Mouse (Mus musculus): ENCODE results near the gene Pirt. TPM values are rescaled to one million over a fixed set of nuclear protein-coding genes. Genes with fewer than 3 reads are reported as not detected.
A peak's percentile ranks its signal among the peaks of the same experiment; 100 is the strongest.

The Pirt gene
- polyA plus RNA-seq, 1 experiment = 0.98 TPM

DNA sequence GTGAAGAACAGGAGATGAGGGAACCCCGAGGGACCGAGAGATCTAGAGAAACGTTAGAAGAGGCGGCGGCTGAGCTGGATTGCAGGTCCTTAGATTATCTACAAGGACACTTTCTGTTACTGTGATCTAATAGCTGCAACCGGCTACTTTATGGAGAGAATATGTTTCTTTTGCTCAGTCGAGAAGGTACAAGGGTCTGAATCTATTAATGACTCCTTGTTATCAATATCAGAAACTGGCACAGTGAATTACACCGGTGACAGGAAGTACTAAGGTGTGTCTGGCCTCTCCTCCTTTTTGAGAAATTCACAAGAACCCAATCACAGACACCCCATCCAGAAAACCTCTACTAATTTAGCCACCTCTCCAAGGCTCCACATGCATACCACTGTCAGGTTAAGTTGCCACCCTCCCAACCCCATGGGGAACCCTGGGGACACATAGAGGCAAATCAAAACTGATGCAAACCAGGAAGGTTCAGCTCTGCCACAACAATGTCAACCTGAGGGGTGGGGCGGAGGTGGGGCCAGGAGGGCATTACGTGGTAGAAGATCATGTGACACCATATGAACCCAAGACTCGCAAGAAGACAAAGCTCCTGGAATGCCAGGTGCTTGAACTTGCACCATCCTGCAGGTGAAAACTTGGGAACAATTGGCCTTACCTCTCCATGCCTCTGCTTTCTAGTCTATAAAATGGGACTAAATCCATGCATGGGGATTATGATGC, 12.5 kb downstream of the Pirt start:
- Histone ChIP-seq H3K4me3 (ENCODE audit: low read depth, low read length) (peak overlapping the region; percentile 24; the same call in 1 of the 2 replicates), H3K36me3 (ENCODE audit: control insufficient read depth, insufficient read depth, low read length) (no peaks in the 10 kb centered on the region), H3K27ac (ENCODE audit: insufficient read depth, low read depth, low read length) (peak overlapping the region; percentile 96), H3K4me1 (ENCODE audit: control insufficient read depth, insufficient read depth, insufficient read length, low read length) (peaks cover 13% of the 10 kb centered on the region; the same call in 1 of the 2 replicates), H3K27me3 (ENCODE audit: control insufficient read depth, insufficient read depth, low read length) (no peaks in the 10 kb centered on the region)
- WGBS = 26% methylated on average over 11 of the region's 11 CpGs
- TF ChIP-seq POLR2A (IDR thresholded peaks at IDR 0.05; ENCODE audit: low read depth, low read length) = no peak
- TF ChIP-seq CTCF (IDR thresholded peaks at IDR 0.05; ENCODE audit: extremely low read depth, insufficient read length, insufficient replicate concordance, low read depth, low read length) = no peak

DNA sequence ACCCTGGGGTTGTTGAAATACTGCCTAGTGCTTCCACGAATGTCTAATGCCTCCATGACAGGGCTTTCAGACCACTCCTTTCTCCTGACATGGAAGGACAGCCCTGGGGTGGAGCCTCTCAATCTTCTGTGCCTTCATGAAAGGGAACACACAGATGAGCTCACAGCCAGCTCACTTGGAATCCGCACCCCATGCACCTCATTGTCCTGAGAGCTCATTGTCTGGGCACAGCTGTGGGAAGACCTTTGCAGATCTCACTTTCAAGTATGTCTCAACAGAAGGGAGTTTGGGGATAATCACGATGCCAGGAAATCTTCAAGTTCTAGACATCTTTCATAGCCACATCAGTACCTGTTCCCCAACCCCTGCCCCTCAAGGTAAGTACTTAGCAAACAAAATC, 16.5 kb downstream of the Pirt start:
- H3K27me3 ChIP-seq (ENCODE audit: control insufficient read depth, insufficient read depth, low read length) = no peaks in the 10 kb centered on the region
- no peak for TF ChIP-seq CTCF (IDR thresholded peaks at IDR 0.05; ENCODE audit: extremely low read depth, insufficient read length, insufficient replicate concordance, low read depth, low read length)
- no peak for TF ChIP-seq POLR2A (IDR thresholded peaks at IDR 0.05; ENCODE audit: low read depth, low read length)
- 73% methylated on average over 3 of the region's 3 CpGs for WGBS

DNA sequence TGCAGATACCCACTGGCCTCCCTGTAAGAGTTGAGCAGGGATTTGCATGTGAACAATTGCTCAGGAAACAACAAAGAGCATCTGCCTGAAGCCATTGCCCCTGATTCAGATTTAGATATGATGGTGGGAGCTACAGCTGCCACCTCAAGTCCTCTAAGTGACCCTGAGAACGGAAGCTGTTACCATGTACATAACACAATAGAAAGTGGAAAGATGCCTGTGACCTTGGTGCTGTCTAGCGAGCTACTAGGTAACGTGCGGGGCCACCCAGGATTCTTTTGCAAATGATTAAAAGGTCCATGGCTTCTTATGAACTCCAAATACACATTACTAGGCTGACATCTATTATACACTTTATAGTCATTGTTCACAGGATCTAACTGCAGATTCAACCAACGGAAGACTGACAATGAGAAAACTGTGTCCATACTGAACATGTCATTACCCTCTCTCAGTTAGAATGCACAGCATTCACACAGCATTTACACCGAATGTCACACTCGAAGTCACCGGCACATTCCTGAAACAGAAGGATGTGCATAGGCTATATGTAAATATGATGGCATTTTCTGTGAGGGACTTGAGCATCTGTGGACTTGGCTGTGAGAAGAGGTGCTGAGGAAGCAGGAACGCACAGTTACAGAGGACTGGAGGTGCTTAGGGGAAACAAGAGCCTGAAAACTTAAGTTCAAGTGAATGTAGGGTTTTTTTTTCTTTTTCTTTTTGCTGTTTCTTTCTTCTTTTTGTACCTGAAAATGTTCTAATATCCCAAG, 21.2 kb downstream of the Pirt start:
- WGBS = 85% methylated on average over 9 of the region's 9 CpGs
- H3K4me1 ChIP-seq (ENCODE audit: control insufficient read depth, insufficient read depth, insufficient read length, low read length) = peaks cover 13% of the 10 kb centered on the region; the same call in 1 of the 2 replicates
- H3K27ac ChIP-seq (ENCODE audit: insufficient read depth, low read depth, low read length) = no peak overlapping the region
- H3K4me3 ChIP-seq (ENCODE audit: low read depth, low read length) = no peak overlapping the region
- no peaks in the 10 kb centered on the region for H3K36me3 ChIP-seq (ENCODE audit: control insufficient read depth, insufficient read depth, low read length)
- TF ChIP-seq POLR2A (IDR thresholded peaks at IDR 0.05; ENCODE audit: low read depth, low read length) (no peak), CTCF (IDR thresholded peaks at IDR 0.05; ENCODE audit: extremely low read depth, insufficient read length, insufficient replicate concordance, low read depth, low read length) (no peak)
- H3K27me3 ChIP-seq (ENCODE audit: control insufficient read depth, insufficient read depth, low read length) = no peaks in the 10 kb centered on the region

More for the DNA sequence above, 16.5 kb downstream of the Pirt start:
- H3K4me1 ChIP-seq (ENCODE audit: control insufficient read depth, insufficient read depth, insufficient read length, low read length) = peaks cover 6% of the 10 kb centered on the region; the same call in 1 of the 2 replicates
- no peak overlapping the region for H3K4me3 ChIP-seq (ENCODE audit: low read depth, low read length)
- H3K27ac ChIP-seq (ENCODE audit: insufficient read depth, low read depth, low read length) = no peak overlapping the region
- no peaks in the 10 kb centered on the region for H3K36me3 ChIP-seq (ENCODE audit: control insufficient read depth, insufficient read depth, low read length)

DNA sequence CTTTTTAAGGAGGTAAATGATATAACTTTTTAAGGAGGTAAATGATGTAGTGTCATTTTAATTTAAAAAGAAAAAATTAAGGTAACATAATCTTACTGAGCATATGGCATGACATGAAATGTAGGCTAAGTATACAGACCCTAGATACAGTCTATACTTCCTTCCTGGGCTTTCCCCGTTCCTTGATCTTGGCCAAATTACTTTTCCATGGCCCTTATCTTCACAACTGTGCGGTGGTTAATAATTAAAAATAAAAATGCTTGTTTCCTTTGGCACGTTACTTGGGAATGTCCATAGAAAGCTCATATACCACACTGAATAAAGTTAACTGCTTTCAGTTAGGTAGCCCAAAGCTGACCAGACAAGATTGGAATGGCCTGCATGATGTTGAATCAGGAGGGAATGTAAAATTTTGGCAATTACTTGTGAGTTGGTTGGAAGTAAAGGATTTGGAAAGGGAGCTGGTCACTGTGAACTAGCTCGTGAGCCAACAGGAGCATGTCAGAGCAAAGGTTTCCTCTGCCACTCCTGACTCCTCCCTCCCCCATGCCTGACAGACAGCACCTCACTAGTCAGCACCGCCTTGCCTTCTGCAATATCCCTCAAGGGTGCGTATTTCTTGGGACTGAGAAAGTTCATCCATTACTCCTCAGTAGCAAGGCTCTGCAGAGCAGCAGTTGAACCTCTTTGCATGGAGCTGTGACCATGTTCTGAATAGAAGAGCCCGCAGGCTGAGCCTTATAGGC, 22.8 kb downstream of the Pirt start:
- Histone ChIP-seq H3K36me3 (ENCODE audit: control insufficient read depth, insufficient read depth, low read length) (no peaks in the 10 kb centered on the region), H3K4me3 (ENCODE audit: low read depth, low read length) (no peak overlapping the region), H3K27me3 (ENCODE audit: control insufficient read depth, insufficient read depth, low read length) (no peaks in the 10 kb centered on the region), H3K27ac (ENCODE audit: insufficient read depth, low read depth, low read length) (peak overlapping the region; percentile 90), H3K4me1 (ENCODE audit: control insufficient read depth, insufficient read depth, insufficient read length, low read length) (peaks cover 15% of the 10 kb centered on the region; the same call in 1 of the 2 replicates)
- no peak for TF ChIP-seq POLR2A (IDR thresholded peaks at IDR 0.05; ENCODE audit: low read depth, low read length)
- no peak for TF ChIP-seq CTCF (IDR thresholded peaks at IDR 0.05; ENCODE audit: extremely low read depth, insufficient read length, insufficient replicate concordance, low read depth, low read length)
- WGBS = 26% methylated on average over 7 of the region's 7 CpGs

DNA sequence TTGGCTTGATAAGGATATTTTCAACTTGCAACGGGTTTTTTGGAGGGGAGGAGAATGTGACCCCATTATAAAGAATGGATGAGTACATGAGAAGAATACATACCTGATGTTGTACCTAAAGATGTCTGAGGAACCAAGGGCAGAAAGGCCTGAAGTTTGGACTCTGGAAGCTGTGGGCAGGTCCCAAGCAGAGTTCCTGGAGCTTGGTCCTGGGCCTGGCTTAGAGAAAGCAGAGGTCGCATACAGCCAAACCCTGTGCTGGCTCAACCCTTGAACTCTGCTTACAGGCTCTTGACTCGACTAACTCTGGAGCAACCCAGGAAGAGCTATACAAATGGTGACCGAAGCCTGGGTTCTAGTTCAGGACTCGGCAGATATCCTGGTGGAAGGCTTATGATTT, 30.2 kb downstream of the Pirt start:
- H3K36me3 ChIP-seq (ENCODE audit: control insufficient read depth, insufficient read depth, low read length) = no peaks in the 10 kb centered on the region
- no peak for TF ChIP-seq CTCF (IDR thresholded peaks at IDR 0.05; ENCODE audit: extremely low read depth, insufficient read length, insufficient replicate concordance, low read depth, low read length)
- no peak for TF ChIP-seq POLR2A (IDR thresholded peaks at IDR 0.05; ENCODE audit: low read depth, low read length)
- no peak overlapping the region for H3K4me3 ChIP-seq (ENCODE audit: low read depth, low read length)
- no peaks in the 10 kb centered on the region for H3K27me3 ChIP-seq (ENCODE audit: control insufficient read depth, insufficient read depth, low read length)
- peak overlapping the region; percentile 97 for H3K27ac ChIP-seq (ENCODE audit: insufficient read depth, low read depth, low read length)
- H3K4me1 ChIP-seq (ENCODE audit: control insufficient read depth, insufficient read depth, insufficient read length, low read length) = peaks cover 19% of the 10 kb centered on the region; the same call in 1 of the 2 replicates
- 58% methylated on average over 5 of the region's 5 CpGs for whole genome bisulfite sequencing

DNA sequence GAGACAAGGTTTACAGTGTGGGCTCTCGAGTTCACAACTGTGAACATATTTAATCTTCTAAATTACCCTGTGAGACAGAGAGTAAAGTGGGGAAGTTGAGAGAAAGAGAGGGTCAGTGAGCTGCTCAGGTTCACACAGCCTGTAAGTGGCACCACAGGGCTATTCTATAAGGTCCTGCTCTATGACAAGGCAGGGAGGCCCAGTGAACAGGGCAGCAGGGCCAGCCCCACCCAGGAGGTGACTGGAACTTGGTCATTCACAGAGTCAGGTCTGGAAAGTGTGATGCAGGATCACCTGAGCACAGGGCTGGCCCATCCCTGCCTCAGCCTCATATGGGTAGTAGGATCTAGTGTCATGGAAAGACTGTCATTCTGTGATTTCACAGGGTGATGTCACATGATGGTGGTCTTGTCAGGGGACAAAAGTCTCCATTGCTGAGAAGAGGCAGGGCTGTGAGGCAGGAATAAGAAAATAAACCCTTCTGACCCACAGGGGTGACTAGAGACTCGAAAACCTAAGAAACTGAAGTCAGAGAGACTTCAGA, 33.5 kb downstream of the Pirt start:
- 72% methylated on average over 2 of the region's 2 CpGs for WGBS
- Histone ChIP-seq H3K36me3 (ENCODE audit: control insufficient read depth, insufficient read depth, low read length) (no peaks in the 10 kb centered on the region), H3K4me1 (ENCODE audit: control insufficient read depth, insufficient read depth, insufficient read length, low read length) (peaks cover 11% of the 10 kb centered on the region; the same call in 1 of the 2 replicates), H3K4me3 (ENCODE audit: low read depth, low read length) (no peak overlapping the region), H3K27me3 (ENCODE audit: control insufficient read depth, insufficient read depth, low read length) (no peaks in the 10 kb centered on the region), H3K27ac (ENCODE audit: insufficient read depth, low read depth, low read length) (0 out of 2 replicates have a peak overlapping the region, but pooled peaks have one; percentile 7)
- TF ChIP-seq POLR2A (IDR thresholded peaks at IDR 0.05; ENCODE audit: low read depth, low read length) (no peak), CTCF (IDR thresholded peaks at IDR 0.05; ENCODE audit: extremely low read depth, insufficient read length, insufficient replicate concordance, low read depth, low read length) (no peak)
